ENCODE assay signal across 10 mouse cellular contexts in the genomic region with DNA sequence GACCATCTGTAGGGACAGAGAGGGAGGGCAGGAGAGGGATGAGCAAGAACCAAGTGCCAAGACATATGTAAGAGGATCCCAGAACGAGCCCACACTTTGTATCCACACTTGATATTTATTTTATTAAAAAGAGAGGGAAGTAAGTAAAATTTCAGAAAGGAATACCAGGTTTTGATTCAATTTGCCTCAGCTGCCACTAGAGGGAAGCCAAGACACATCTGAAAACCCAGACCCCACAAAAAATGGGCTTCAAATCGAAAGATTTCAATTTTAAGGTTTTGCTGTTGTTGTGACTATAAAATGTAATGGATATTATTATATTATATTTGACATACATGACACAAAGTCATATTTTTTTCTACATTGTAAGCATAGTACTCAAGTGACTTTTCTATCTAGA.
DNase-seq lines count a peak whose midpoint lies in the region; ATAC-seq and TF ChIP-seq lines count a peak whose summit lies in the region.
"Had no signal": no experiment of that assay in that cellular context is flagged by ENCODE, and none has a peak within 500 bp of the region (broad histone marks: within the 10 kb centered on the region; RNA-seq: fewer than 3 reads in every experiment).

No protein-coding gene starts in this region.

- H3K36me3 ChIP-seq in forebrain, postnatal 0 days (ENCODE audit: insufficient read depth): no peaks in the 10 kb centered on the region
- H3K36me3 ChIP-seq in forebrain, embryonic 15.5 days: no peaks in the 10 kb centered on the region
- H3K36me3 ChIP-seq in limb, embryonic 11.5 days (ENCODE audit: control insufficient read depth, insufficient read depth, low read length): no peaks in the 10 kb centered on the region
- no peaks in the 10 kb centered on the region for H3K36me3 ChIP-seq in limb, embryonic 10.5 days
- no peaks in the 10 kb centered on the region for H3K36me3 ChIP-seq in ES-E14 (ENCODE audit: control insufficient read depth, insufficient read depth, low read length, poor library complexity, severe bottlenecking)
- H3K36me3 ChIP-seq: intestine, embryonic 15.5 days; liver, embryonic 15.5 days had no signal

- H3K9ac ChIP-seq in forebrain, postnatal 0 days: no peak overlapping the region
- H3K9ac ChIP-seq in forebrain, embryonic 15.5 days (replicated peaks): no peak overlapping the region
- H3K9ac ChIP-seq in limb, embryonic 11.5 days (ENCODE audit: low read length): no peak overlapping the region
- no peak overlapping the region for H3K9ac ChIP-seq in ES-E14 (ENCODE audit: insufficient read depth, low read depth, low read length, poor library complexity, severe bottlenecking)
- H3K9ac ChIP-seq: intestine, embryonic 15.5 days; liver, embryonic 15.5 days had no signal

- H3K4me1 ChIP-seq in forebrain, postnatal 0 days (ENCODE audit: insufficient read depth): peaks cover 9% of the 10 kb centered on the region; the same call in 1 of the 2 replicates
- peaks cover 16% of the 10 kb centered on the region for H3K4me1 ChIP-seq in forebrain, embryonic 15.5 days
- no peaks in the 10 kb centered on the region for H3K4me1 ChIP-seq in limb, embryonic 11.5 days (ENCODE audit: control insufficient read depth, insufficient read depth, low read length)
- peaks cover 13% of the 10 kb centered on the region for H3K4me1 ChIP-seq in limb, embryonic 10.5 days
- H3K4me1 ChIP-seq in ES-E14 (ENCODE audit: control insufficient read depth in 2 of 2, insufficient read depth in 2 of 2, low read length in 2 of 2, poor library complexity in 1 of 2): no peaks in the 10 kb centered on the region
- H3K4me1 ChIP-seq: intestine, embryonic 15.5 days; liver, embryonic 15.5 days had no signal

- H3K4me2 ChIP-seq in forebrain, postnatal 0 days (ENCODE audit: low read depth): no peak overlapping the region
- H3K4me2 ChIP-seq in forebrain, embryonic 15.5 days (replicated peaks): no peak overlapping the region
- H3K4me2 ChIP-seq in limb, embryonic 11.5 days (ENCODE audit: low read depth, severe bottlenecking): no peak overlapping the region
- H3K4me2 ChIP-seq: intestine, embryonic 15.5 days; liver, embryonic 15.5 days had no signal

- WGBS in forebrain, postnatal 0 days: 15% methylated on average over 2 of the region's 2 CpGs
- 18% methylated on average over 2 of the region's 2 CpGs for WGBS in forebrain, embryonic 15.5 days
- 36% methylated on average over 2 of the region's 2 CpGs for WGBS in limb, embryonic 11.5 days
- 36% methylated on average over 2 of the region's 2 CpGs for WGBS in limb, embryonic 10.5 days

- no peaks in the 10 kb centered on the region for H3K9me3 ChIP-seq in forebrain, postnatal 0 days (ENCODE audit: low read length)
- no peaks in the 10 kb centered on the region for H3K9me3 ChIP-seq in forebrain, embryonic 15.5 days
- no peaks in the 10 kb centered on the region for H3K9me3 ChIP-seq in limb, embryonic 11.5 days (ENCODE audit: control insufficient read depth, low read length)
- H3K9me3 ChIP-seq in limb, embryonic 10.5 days (replicated peaks): no peaks in the 10 kb centered on the region
- H3K9me3 ChIP-seq in ES-E14 (ENCODE audit: control insufficient read depth, insufficient read depth, low read depth, low read length): no peaks in the 10 kb centered on the region; the same call in 1 of the 2 replicates
- H3K9me3 ChIP-seq: intestine, embryonic 15.5 days had no signal

- TF ChIP-seq CTCF in forebrain, postnatal 0 days (IDR thresholded peaks at IDR 0.05; ENCODE audit: low read depth): peak; percentile 81

- DNase-seq in forebrain, postnatal 0 days: peak; percentile 78
- DNase-seq in limb, embryonic 11.5 days (ENCODE audit: low spot score): peak; percentile 39
- DNase-seq in limb, embryonic 10.5 days (ENCODE audit: low spot score): no peak
- DNase-seq in ES-E14 (ENCODE audit: low read depth, low spot score): no peak
- DNase-seq in fibroblast of lung, adult 2 months (ENCODE audit: low read depth): peak; percentile 13
- no peak for DNase-seq in urinary bladder, adult 2 months (ENCODE audit: low spot score)

- no peaks in the 10 kb centered on the region for H3K27me3 ChIP-seq in forebrain, postnatal 0 days (ENCODE audit: insufficient read depth, low read length)
- H3K27me3 ChIP-seq in forebrain, embryonic 15.5 days: no peaks in the 10 kb centered on the region
- H3K27me3 ChIP-seq in limb, embryonic 11.5 days (ENCODE audit: control insufficient read depth, insufficient read depth, low read length): no peaks in the 10 kb centered on the region
- H3K27me3 ChIP-seq in limb, embryonic 10.5 days (ENCODE audit: low read depth, poor library complexity, severe bottlenecking): peaks cover 32% of the 10 kb centered on the region
- H3K27me3 ChIP-seq: intestine, embryonic 15.5 days; liver, embryonic 15.5 days had no signal

- no peak overlapping the region for H3K4me3 ChIP-seq in forebrain, postnatal 0 days (ENCODE audit: low read depth, low read length)
- no peak overlapping the region for H3K4me3 ChIP-seq in forebrain, embryonic 15.5 days
- H3K4me3 ChIP-seq in limb, embryonic 11.5 days (ENCODE audit: low read depth, low read length): no peak overlapping the region
- no peak overlapping the region for H3K4me3 ChIP-seq in limb, embryonic 10.5 days
- H3K4me3 ChIP-seq in ES-E14 (ENCODE audit: insufficient read depth in 1 of 2, low read depth in 1 of 2, low read length in 2 of 2, poor library complexity in 1 of 2, severe bottlenecking in 1 of 2): no peak overlapping the region
- H3K4me3 ChIP-seq: intestine, embryonic 15.5 days; liver, embryonic 15.5 days had no signal

- no peak for ATAC-seq in forebrain, postnatal 0 days
- ATAC-seq in forebrain, embryonic 15.5 days (replicated peaks): no peak
- no peak for ATAC-seq in limb, embryonic 11.5 days (ENCODE audit: insufficient number of reproducible peaks, low FRiP score, low TSS enrichment, low read depth)
- ATAC-seq in monocyte, adult 5-6 weeks (replicated peaks; ENCODE audit: insufficient number of reproducible peaks, low FRiP score, low TSS enrichment, poor library complexity, severe bottlenecking): no peak
- ATAC-seq: intestine, embryonic 15.5 days had no signal

- H3K27ac ChIP-seq in forebrain, postnatal 0 days (ENCODE audit: low read depth, low read length): no peak overlapping the region
- no peak overlapping the region for H3K27ac ChIP-seq in forebrain, embryonic 15.5 days (replicated peaks)
- H3K27ac ChIP-seq in limb, embryonic 11.5 days (replicated peaks; ENCODE audit: low read depth, low read length): no peak overlapping the region
- no peak overlapping the region for H3K27ac ChIP-seq in limb, embryonic 10.5 days
- H3K27ac ChIP-seq in ES-E14 (ENCODE audit: insufficient read depth, low read depth, low read length, poor library complexity, severe bottlenecking): no peak overlapping the region
- H3K27ac ChIP-seq: intestine, embryonic 15.5 days; liver, embryonic 15.5 days had no signal

- in situ Hi-C loops in ES-E14 (cut with MboI; ENCODE audit: low sequenced_read_pairs in 2 of 2, unreplicated experiment in 2 of 2): no loop called here

TF ChIP-seq in ES-E14, 5 proteins besides CTCF, POLR2A, EP300 and RAD21:
- TF ChIP-seq ZC3H11A (IDR thresholded peaks at IDR 0.05; ENCODE audit: borderline replicate concordance, low read depth, low read length) (peak; percentile 46; the same call in 1 of the 2 replicates), ZNF384 (IDR thresholded peaks at IDR 0.05; ENCODE audit: low read depth, low read length) (no peak), CHD2 (IDR thresholded peaks at IDR 0.05; ENCODE audit: low read depth, low read length) (no peak)

Comparison
In these comparisons a context has a peak if more than half of its experiments do, and no peak if none do; other contexts are left out.
1. DNase-seq: peak in forebrain, postnatal 0 days (single experiment), limb, embryonic 11.5 days (single experiment) and fibroblast of lung, adult 2 months (single experiment); none in limb, embryonic 10.5 days (single experiment), ES-E14 (single experiment) and urinary bladder, adult 2 months (single experiment).